Mouse (Mus musculus) T-helper 2 cell (primary cell): ENCODE measurements around the gene Bad.
"Not testable (repeated sequence)": the region's sequence is repeated elsewhere in the genome, so short reads cannot be mapped to it uniquely, and the experiment has no call there.

Source experiments
- in situ Hi-C: fragments of 300-600 bp; cut with MboI, MseI; formaldehyde crosslinking; loops from one replicate; pipeline ENCODE4 v1.15.1; 2025; ENCODE audit warnings: high pct_unique_total_duplicates

Bad gene

DNA sequence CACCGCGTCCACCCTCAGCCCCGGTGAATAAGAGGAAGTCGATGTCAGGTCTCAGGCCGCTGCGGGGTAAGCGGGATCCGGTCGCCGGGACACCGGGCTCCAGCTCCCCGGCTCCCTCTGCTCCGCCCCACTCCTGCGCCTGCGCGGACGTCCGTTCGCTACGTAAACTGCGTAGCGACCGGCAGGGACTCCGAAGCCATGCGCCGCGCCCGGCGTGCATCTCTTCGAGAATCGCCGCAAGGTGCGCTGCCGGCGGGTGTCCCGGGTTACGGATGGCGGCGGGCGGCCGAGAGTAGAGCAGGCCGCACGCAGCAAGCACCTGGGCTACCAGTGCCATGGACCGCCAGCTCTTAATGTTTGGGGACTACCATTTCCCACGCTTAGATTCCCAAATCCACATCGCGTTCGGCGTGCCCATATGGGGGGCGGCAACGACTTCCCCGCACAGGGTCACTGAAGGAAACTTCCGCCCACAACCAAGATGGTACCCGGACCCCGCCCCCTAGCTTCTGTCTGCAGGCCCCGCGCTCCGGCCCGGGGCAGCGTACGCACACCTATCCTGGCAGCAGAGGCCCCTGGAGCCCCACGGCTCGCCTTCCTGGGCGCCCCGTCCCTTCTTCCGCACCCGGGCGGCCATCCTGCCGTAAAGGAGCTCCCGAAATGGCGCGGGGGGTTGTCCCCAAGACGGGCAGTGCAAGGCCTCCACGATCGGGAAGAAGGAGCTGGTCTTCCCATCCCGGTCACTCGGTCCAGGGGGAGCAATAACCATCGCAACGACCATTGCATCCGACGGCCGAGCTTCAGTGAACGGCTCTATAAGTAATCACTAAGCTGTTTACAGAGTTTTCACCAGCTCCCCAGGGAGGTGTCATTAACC, at the start of gene Bad:
Gene Bad, plus strand, starts transcription at position 490 of the 877 bp plus-strand sequence.
- in situ Hi-C loops: no loop called here

DNA sequence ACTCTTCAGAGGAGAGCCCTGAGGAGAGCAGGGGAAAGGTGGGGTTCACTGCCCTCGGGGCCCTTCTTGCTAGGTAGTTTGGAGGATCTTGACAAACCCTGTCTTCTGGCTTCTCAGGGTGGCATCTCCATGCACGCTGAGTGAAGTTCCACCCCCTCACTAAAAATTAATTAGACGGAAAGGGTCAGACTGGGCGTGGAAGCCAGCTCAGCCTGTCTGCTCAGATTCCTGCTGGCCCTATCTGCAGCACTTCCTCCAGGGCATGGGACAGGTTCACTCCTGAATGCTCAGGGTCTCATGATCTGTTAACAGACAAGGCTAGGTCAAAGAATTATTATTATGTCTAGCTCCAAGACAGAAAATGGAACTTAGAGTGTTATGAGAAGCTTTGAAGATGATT, 49.1 kb upstream of the Bad start:
- in situ Hi-C loops: no loop called here

- in situ Hi-C loops: no loop called here
Observed at GRCm38 (mm10) chr19:6893731-6894451, 47.8 kb upstream of the Bad start.

- in situ Hi-C loops: not testable (repeated sequence)
Observed at GRCm38 (mm10) chr19:6895608-6896305, 45.9 kb upstream of the Bad start.

DNA sequence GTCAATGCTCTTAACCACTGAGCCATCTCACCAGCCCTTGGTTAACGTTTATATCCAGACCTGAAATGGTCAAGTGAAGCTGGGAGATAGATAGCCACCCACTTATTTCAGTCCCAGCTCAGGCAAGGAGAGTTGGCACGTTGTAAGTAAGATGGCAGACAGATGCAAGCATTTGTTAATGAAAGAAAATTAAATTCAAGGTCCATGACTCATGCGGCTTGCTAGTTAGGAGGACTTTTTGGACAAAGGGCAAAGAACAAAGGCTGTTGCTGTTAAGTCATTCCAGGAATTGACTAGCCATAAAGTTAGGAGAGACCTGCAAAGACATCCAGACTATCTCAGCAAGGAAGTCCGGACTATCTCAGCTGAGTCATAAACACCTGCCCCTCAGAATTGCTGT, 42.0 kb upstream of the Bad start:
- in situ Hi-C loops: no loop called here

DNA sequence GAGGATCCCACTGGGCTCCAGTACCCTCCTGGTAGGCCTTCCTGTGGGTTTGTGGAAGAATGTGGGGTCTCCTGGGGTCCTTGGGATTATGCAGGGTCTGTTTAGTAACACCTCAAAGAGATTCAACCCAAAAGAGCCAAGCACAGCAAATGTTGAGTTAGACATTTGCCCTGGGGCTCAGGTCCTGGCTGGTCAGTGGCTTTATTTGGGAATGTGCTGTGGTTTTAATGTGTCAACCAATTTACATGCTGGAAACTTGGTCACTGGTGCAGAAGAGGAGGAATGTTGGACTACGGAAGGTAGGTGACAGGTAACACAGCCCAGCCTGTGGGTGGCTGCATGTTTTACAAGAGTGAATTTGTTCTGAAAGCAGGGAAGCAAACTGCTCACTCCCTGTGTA, 38.6 kb upstream of the Bad start:
- in situ Hi-C loops: no loop called here

GRCm38 (mm10) chr19:6904846-6905245, 36.8 kb upstream of the Bad start:
- in situ Hi-C loops: no loop called here

DNA sequence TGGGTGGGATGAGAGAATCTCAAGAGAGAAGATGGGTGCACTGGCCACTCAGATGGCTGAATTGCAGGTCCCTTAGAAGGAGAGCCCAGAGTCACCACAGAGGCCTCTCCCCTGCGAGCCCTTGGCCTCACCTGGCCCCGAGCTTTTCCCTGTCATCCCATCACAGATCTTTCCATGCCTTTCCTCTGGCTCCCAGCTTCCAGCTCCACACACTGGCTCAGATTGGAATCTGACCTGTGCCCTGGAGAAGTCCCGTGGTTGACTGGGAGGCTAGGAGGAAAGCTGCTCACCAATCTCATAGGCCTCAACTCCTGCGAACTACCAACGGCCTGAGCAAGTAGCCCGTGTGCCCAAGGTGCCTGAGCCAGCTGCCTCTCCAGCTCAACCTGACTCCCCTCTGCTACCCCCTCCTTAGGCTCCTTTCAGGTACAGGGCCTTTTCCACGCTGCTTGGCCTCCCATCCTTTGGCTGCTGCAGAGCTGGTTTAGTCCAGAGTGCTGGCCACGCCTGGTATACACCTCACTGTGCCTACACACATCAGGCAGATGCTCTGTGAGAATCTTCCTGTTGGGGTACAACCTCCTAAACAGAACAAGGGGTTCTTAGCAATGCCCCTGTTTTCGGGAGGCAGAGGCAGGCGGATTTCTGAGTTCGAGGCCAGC, 36.0 kb upstream of the Bad start:
- in situ Hi-C loops: no loop called here

DNA sequence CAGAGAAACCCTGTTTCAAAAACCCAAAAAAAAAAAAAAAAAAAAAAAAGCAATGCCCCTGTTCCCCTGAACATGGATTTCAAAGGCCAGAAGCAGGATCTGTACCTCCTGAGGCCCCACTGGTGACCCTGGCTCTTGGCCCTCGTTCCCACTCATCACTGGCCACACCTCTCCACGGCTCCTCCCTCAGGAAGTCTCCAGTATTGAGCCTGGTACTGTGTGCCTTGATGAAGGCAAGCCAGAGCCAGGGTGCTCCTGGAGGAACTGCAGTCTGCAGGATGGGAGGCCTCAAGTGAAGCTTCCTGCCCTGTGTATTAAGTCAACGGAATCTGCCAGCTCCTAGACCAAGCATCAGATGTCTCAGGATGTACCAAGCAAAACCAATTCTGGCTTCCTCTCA, 35.5 kb upstream of the Bad start:
- in situ Hi-C loops: no loop called here

- in situ Hi-C loops: no loop called here
Observed at GRCm38 (mm10) chr19:6907094-6907493, 34.6 kb upstream of the Bad start.

- in situ Hi-C loops: no loop called here
Observed at GRCm38 (mm10) chr19:6907811-6908540, 33.7 kb upstream of the Bad start.

DNA sequence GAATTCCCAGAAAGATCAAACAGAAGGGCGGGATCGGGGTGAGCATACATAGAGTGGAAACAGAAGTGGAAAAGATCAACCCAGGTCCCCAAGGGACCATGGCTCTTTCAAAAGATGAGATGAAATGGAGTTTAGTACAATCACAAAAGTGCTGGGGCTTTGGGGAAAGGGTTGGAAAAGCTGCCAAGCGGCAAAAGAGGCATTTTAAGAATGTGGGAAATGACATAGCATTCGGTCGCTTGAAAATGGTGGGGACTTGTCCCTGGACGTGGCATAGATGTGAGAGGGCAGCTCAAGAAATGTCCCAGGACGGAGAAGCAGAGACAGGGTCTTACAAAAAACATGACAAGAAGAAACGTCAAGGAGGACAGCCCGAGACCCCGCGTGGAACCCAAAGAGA, 32.6 kb upstream of the Bad start:
- in situ Hi-C loops: no loop called here

DNA sequence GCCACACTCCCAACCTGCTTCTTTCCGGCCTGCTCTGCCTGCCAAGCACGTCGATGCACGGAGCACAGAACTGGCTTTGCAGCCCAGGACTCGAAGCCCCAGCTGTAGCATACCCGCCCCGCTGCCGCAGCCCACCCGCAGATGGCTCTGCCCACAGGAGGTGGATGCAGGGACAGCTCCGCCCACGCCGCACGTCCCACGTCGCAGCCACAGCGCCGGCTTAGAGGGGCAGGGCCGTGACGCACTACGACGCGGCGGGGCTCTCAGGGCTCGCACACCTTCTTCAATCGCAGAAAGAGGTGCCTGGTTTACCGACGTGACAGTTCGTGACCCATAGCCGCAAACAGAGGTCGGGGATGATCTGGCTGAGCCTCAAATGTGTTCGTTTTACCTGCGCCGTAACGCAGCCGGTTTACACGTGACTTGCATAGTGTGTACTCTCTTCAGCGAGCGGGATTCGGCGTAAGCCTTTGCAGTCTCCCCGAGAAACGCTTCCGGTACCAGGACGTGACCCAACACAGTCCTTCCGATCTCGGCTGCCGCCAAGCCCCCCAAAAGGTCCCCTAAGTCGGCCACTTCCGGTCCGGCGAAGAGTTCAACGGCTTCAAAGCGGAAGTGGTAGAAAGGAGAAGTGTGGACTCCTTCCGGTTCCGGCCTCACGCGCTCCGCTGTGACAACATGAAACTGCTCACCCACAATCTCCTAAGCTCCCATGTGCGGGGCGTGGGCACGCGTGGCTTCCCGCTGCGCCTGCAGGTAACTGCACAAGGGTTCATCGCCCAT, 32.0 kb upstream of the Bad start, which contains the start of the genes Trmt112 and Prdx5:
Gene Trmt112, plus strand, starts transcription at position 192 of the 783 bp plus-strand sequence.
Gene Prdx5, minus strand, starts transcription at position 600 of the 783 bp plus-strand sequence.
- in situ Hi-C loops: loop anchor here (5.0 kb wide), 2 partner anchors 52 to 68 kb away; partner anchors contain the start of genes Ccdc88b and Plcb3

- in situ Hi-C loops: loop anchor here (5.0 kb wide), 2 partner anchors 53 to 67 kb away; partner anchors contain the start of genes Ccdc88b and Plcb3
Observed at GRCm38 (mm10) chr19:6910306-6910705, 31.4 kb upstream of the Bad start.

DNA sequence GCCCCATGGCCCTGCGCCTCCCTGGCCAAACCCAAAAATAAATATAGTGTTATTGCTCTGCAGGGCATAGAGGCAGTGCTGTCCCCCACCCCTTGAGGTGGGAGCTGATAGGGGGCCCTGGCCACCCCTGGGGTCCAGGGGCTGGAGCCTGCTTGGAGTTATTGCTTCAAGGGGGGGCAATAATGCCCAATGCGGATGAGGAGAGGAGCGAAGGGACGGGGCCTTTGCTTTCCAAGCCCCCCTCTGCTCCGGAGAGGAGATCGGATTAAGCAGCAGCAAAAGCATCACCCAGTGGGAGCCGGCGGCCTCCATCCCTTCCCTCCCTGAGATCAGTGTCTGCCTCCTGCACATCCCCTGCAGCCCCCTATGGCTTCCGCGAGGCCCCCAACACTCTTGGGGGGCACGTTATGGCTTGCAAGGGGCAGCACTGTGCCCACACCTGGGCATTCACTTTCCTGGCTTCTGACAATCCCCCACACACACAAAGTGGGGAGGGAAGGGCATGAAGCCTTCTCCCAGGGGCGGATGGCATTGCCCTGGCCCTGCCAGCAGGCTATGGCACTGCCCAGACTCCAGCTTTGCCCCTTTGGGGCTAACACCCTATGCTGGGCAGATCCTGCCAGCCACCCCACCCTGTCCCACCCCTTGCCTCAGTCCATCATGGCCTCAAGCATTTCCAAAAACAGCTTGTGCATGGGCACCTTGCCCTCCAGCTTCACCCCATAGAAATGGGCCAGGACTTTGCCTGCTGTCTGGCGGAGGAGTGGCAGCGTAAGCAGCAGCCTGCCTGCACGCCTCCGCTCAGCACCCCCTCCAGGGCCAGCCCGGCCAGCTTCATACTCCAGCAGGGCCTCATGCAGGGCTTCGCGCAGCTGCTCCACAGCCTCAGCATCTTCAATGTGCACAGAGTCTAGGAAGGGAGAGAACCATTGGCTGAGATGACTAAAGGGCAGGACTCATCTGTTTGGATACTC, 30.3 kb upstream of the Bad start:
- in situ Hi-C loops: loop anchor here (5.0 kb wide), 2 partner anchors 54 to 66 kb away; partner anchors contain the start of genes Ccdc88b and Plcb3

GRCm38 (mm10) chr19:6912205-6912970, 29.3 kb upstream of the Bad start:
- in situ Hi-C loops: loop anchor here (5.0 kb wide), 2 partner anchors 55 to 65 kb away; partner anchors contain the start of genes Ccdc88b and Plcb3

DNA sequence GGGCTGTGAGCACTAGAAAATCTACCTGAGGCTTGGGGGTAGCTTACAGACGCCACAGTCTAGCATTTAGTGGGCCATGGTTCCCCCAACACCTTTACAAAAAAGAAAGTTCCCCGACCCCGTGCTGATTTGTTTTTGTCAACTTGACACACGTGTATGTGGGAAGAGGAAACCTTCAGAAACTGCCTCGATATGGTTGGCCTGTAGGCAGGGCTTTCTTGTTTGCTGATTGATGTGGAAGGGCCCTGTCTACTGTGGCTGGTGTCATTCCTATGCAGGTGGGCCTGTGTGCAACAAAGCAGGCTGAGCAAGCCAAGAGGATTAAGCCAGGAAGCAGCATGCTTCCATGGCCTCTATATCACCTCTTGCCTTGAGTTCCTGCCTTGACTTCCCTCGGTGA, 28.6 kb upstream of the Bad start:
- in situ Hi-C loops: loop anchor here (5.0 kb wide), 2 partner anchors 56 to 64 kb away; partner anchors contain the start of genes Ccdc88b and Plcb3
